Mouse (Mus musculus): ENCODE measurements around the gene Tmem60.
A peak's percentile ranks its signal among the peaks of the same experiment; 100 is the strongest.

Tmem60 gene

DNA sequence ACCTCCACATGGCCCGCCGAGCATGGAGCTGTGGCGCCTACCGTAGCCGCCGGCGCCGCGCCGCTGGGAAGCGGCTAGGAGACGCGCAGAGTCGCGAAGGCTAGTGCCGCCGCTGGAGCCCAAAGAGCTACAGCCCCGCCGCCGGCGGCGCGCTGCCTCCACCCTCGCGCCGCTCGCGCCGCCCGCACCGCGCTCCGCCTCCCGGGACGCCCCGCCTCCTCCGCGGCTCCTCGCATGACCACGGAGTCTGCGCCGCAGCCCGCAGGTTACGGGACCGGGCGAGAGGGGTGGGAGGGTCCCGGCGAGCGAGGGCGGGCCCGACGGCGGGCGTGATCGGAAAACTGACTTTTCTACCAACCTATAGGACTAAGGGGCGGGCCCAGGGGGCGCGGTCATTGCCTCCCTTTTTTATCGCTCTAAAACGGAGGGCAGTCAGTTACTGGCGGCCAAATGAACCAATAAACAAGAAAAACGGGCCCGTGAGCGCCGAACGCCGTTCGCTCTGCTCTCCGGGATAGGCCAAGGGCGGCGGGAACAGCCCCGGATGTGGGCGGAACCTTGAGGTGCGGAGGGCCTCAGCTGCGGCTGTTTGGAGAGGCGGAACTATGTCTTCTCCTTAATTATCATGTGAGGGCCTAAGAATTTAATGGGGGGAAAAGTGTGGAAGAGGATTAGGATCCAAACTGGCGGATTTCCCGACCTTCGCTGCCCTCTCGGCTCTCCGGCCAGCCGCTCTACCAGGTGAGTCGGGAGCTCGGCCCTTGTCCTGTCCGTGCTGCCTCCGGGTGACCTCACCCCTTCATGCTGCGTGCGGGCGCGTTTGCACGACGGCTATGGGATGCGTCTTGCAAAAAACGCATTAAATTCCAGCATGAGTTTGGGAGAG, at the start of gene Tmem60, which contains the start of gene Phtf2:
TSS of gene Tmem60 (plus strand) at position 277 of the 886 bp plus-strand sequence.
TSS of gene Phtf2 (minus strand) at position 210 of the 886 bp plus-strand sequence.
- peak; percentile 99 for DNase-seq

DNA sequence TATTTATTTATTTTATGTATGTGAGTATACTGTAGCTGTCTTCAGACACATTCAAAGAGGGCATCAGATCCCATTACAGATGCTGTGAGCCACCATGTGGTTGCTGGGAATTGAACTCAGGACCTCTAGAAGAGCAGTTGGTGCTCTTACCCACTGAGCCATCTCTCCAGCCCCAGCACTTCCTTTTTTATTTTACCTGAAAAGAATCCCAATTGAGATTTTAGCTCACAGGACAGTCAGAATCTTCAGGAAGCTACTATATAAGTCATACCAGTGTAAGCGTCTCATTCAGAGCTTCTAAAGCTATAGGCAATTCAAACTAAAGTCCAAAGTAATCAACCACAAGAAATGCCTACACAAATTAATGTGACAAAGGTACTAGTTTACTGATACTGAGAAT, 47.6 kb upstream of the Tmem60 start:
- no peak for DNase-seq

DNA sequence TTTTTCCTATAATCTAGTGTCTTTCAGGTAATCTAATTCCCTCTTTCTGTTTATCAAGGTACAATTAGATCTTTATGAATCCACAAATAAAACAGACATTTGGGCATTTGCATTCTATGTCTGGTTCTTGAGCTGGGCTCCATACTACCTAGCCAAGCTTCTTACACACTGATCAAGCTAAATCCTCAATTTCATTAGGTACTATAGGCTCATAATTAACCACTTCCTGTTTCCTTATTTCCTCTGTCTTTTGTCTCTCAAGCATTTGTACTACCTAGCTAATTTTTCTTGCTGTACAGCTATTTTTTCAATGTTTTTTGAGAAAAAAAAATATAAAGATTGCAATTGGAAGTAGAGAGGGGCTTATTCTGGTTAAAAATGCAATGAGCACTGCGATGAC, 44.9 kb upstream of the Tmem60 start:
- no peak for DNase-seq

DNA sequence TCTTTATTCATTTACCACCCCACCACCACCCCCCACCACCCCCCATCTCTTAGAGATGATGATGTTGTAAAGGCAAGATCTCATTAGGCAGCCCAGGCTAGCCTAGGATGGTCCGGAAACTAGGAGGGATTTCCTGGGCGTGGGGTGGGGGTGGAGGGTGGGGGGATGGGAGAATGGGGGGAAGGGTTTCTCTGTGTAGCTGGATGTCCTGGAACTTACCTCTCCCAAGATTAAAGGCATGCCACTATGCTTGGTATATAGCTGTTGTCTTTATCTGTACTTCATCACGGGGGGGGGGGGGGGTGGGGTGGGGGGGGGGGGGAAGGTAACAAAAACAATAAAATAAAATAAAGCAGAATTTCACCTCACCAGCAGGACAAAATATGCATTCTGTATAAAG, 38.6 kb upstream of the Tmem60 start:
- DNase-seq: no peak

DNA sequence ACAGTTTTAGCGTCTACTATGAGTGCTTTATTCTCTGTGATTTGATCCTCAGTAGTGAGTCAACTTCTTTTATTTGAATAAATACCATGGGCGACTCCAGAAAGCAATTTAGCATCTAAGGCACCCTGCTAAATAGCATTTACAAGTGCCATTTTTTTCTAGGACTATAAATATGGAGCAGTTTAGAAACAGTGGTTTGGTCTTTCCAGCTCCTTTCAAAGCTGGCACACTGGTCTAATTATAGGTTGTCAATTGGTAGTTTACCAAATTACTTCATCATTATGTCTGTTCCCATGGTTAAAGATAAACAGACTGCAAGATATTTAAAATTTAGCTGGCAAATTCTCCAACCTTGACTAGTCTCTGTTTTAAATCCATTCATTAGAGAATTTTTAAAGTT, 38.2 kb upstream of the Tmem60 start:
- DNase-seq: no peak

DNA sequence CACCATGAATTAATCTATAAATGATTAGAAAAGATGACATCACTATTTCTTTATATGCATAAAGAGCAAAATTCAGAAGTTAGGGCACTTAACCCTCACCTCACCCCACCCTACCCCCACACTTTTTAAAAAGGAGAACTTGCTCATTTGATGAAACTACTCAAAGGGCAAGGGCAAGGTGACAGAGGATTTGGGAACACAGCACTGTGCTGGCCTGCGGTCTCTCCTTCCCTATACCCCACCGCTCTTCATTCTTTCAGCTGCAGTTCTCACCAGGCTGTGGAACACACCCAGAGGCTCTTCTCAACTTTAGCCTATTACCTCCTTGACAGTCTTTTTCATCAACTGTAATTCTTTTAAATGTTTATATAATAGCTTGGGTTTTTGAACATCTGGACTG, 35.0 kb upstream of the Tmem60 start:
- DNase-seq: no peak

DNA sequence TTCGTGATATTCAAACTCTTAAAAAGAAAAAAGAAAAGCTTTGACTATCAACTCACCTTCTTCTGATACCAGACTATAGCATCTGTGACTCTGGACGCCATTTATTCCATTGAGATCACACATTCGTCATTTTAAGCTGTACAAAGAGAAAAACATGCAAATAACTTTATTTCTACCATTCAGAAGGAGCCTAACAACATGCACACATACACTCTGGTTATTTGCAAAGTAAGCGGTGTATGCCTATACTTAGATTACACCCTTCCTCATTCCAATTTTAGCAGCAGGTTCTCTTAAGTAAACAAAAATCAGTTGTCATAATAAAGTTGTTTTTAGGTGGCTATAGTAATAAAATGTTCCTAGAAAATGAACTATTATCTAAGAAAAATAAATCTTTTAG, 26.9 kb upstream of the Tmem60 start:
- DNase-seq: no peak

DNA sequence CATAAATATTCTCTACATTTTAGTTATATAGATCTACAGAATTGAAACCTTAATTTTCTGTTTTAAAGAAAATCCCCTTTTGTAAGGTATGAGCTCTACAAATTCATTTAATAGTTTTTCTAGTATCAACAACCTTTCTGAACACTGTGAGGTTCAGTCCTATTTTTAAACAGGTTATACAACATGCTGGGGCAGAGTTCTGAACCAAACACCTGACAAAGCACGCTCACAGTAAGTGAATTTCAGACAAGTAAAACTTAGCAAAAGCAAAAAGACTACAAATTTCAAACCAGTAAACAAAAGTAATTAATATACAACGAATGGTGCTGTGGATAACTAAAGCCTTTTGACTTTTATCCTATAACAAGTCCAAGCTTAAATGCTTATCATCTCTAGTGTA, 23.6 kb upstream of the Tmem60 start:
- no peak for DNase-seq

DNA sequence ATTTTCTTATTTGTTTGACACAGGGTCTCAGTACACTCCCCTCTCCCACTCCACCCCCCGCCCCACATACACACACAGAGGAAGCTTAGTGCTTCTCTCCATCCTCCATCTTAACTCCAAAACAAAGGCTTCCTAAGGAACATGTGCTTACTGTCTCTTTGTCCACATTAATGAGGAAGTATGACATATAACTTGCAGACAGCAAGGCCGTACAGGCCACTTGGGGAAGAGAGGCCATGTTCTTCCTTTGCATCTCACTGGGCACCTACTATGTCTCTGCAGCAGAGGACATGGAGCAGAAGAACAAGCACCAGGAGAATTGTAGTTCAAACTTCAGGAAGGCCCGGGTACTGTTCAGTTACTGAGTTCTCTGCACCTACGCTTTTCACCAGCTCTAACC, 21.4 kb upstream of the Tmem60 start:
- DNase-seq: no peak

DNA sequence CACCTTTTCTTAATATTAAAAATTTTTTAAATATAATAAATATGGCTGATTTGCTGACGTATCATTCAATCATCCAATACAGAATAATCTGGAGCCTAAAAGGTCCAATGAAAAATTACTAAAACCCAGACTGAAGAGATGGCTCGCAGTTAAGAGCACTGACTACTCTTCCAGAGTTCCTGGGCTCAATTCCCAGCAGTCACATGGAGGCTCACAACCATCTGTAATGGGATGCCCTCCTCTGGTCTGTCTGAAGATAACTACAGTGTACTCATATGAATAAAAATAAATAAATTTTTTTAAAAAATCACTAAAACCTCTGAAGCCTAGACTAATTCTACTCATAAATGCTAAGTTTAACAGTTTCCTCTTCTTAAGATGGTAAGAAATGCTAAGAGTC, 20.1 kb upstream of the Tmem60 start:
- DNase-seq: no peak

DNA sequence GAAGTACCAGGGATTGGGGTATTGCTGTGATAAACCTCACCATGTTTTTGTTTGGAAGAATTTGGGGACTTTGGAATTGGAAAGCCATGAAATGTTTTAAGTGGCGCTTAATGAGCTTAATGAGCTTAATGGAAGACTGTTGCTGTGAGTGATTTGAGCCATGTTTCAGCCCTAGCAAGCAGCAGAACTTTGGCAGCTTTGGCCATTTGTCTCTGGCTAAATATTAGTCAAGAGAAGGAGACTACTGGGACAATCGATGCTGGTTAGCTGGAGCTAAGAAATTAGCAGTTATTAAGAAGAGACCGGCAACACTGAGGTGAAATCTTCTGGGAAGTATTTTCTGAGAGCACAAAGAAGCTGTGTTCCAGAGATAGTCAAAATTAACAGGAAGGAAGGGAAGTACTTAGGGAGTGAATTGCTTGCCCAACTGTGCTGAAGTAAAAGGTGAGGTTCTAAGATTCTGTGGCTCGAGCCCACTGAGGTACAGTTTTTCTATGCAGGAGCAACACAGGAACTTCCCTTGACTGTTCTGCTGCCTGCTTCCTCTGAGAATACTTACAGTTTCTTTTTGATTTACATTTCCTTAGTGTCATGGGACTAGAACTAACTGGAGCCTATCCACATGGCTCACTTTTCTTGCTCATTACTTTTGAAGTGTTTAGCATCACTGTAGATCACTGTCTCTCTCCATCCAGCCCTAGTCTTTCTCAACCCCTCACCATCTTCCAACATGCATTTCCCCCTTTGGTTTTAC, 17.6 kb upstream of the Tmem60 start:
- DNase-seq: no peak

DNA sequence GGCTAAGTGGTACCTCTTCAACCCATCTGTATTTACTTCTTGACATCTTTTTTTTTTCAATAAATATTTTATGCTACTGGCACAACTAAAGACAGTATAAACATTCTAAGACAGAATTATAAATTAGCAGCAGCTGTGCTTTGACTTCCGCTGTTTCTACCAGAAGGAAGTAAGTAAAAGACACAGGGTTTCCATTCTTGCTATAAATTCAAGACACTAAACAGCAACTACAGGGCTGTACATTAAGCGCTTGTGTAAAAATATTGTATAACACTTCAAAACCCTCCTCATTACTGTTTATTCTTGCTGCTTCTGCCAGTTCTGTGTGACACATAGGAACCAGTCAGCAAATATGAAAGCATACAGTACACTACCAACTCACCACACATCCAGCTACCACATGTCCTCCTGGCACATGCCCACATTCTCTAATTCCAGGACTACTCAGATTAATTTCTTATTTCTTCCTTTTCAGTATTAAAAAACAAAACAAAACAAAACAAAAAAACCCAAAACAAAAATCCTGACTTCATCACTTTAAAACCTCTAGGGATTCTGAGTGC, 16.7 kb upstream of the Tmem60 start:
- DNase-seq: no peak

DNA sequence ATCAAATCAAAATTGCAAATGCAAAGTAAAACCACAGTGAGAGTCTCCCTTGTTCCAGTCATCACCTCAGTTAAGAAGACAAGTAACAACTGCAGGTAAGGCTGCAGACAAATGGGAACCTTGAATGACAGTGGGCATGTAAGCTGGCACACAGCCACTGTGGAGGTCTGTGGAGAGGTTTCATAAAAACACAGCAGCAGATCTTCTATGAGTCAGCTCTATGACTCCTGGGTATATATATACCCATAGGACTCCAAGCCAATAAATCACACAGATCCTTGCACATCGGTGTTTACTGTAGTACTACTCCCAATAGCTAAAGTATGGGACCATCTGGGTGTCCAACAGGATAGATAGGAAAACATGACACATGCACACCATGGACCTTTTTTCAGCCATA, 8.8 kb upstream of the Tmem60 start:
- no peak for DNase-seq

DNA sequence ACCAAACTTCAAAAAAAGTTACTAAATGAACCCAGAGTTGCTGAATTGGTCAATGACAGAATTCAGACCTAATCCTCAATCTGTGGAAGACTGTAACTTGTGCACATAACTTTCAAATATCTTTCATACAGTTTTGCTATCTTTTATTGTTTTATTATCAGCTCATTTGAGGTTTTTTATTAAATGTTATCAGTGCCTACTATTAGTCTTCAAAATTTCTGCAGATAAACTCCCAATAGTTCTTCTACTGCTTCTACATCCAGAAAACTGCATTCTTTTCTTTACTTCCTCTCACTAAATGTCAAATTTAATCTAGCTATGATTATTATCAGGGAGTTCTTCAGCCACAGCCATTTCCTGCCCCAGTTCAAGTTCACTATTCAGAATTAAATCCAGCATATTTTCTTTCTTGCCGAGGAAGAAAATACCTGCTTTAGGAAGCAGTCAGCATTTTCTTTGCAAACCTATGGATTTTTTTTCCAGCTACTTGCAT, 5.0 kb upstream of the Tmem60 start:
- no peak for DNase-seq

DNA sequence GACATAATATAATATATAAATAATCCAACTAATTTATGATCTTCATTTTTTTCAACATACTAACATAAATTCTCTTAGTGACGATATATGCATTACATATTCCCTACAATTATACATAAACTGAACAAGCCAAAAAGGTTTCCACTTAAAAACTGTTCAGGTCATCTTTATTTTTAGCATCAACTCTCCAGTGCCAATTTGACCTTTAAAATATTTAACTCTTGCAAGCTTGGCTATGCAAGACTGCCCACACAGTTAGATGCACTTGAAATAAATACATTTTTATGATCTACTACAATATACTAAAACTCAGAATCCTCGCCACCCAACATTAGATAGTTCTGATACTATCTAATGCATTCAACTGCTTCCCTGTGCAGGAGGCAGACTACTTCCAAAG, 1.6 kb upstream of the Tmem60 start:
- DNase-seq: no peak

DNA sequence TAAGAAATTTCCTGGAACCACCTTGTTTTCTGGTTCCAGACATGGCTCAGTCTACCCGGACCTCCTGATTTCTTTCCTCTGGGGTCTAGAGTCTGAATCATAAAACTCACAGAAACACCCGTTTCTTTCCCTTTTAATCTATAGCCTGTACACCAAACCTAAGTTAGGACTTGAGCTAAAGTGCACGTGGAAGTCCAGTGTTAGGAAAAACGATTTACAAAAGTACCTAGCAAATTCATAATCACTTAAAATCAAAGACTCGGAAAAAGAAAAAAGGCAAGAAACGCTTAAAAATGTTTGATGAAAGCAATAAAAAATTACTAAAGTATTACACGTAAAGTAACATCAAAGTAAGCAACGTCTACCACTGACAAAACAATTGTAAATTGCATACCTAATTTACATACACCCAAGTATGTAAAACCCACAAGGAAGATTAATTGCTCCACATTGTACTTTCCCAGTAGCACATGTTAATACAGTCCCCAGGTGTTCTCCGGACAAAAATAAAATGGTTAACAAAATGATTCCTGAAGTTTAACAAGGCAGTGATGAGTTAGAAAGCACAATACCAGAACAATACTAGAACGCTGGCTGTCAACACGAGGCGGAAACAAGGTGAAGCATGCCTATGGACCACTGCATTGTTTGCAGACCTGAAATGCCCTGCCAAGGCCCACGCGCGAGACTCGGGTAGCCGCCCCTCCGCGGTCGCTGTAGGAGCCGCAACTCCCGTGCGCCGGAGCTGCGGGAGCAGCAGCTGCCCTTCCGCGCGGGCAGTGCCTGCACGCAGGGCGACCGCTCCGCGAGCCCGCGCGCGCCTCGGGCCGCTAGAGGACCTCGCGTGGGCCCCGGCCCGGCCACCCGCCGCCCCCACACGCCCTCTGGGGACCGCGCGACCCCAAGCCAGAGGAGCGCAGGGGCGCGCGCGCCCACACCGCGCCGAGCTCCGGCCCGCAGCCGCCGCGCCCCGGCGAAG, 905 bp upstream of the Tmem60 start:
- peak; percentile 62 for DNase-seq

DNA sequence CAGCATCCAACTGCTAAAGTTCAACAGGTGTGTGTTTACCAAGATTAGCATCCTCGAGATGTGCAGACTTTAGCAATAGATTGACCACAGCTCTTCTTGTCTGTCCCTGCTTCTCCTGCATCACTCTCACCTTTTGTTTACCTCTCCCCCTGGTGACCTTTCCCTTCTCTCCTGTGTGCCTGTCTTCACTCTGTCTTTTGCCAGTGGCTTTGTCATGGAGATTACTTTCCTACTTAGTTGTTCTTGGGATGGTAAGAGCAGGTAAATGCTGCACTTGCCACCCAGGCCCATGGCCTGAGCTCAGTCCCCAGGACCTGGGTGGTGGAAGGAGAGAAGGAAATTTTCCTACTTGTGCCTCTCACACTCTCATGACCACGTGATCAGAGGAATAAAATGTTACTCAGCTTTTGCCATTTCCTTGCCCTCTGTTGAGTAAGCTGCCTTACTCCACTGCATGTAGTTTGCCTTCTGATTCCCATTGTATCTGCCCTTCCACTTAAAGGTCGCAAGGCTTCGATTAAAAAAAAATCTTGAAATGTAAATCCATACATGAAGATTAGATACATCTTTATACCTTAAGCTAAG, 2.1 kb downstream of the Tmem60 start:
- DNase-seq: no peak

DNA sequence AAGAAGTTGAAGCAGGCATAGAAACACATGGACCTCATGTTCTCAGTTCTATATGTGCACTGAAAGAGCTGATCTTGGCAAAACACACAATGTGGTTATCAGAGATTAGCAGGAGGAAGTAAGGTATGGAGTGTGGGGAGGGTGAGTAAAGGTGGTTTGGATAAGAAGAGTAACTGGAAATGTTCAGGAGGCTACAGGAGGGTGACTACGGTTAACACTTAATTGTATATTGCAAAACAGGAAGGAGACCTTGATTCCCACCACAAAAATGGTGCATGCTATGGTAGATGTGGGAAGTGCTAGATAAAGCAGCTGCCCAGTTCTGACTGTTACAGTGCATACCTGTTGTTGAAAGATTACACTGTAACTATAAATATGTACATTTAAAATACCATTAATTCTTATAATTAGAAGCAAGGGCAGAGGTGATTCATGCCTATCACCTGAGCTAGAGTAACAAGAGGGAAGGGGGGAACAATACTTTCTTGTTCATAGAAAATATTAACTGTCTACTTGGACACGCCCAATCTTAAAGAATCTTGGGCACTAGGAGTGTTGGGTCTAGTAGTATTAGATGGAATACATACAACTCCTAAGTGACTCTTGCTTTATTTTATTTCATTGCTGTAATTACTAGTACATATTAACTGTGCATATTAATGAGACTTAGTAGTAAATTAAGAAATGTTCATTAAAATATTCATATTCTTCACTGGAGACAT, 15.6 kb downstream of the Tmem60 start:
- DNase-seq: no peak

DNA sequence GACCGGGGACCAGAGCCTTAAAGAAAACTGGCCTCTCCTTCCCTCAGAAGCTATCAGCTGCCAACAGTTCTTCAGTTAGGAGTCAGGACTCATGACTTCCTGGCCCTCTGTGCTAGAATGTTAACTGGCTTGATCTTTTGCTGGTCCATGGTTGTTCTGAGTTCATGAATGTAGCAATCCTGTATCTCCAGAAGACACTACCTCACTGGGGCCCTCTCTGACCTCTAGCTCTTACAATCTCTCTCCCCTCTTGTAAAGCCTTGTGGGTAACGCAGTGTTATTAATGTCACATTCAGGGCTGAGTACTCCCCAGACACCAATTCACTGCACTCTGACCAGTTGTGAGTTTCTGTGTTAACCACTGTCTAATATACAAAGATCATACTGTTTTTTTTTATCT, 22.7 kb downstream of the Tmem60 start:
- no peak for DNase-seq

DNA sequence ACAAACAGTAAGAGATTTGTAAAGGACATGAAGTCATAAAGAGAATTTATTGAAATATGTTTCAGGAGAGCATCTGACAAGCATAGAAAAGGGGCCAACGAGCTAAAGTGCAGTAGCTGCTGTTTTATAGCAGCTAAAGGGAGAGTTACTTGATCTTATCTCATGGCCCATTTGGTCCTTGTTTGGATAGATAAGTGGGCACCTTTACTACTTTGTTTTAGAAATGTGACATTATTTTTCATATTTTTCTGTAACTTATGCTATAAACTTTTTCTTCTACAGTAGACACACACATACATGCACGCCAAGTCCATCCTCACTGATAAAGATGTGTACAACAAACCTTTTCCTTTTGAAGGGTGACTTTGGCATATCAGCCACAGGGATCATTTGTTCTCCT, 23.4 kb downstream of the Tmem60 start:
- no peak for DNase-seq

DNA sequence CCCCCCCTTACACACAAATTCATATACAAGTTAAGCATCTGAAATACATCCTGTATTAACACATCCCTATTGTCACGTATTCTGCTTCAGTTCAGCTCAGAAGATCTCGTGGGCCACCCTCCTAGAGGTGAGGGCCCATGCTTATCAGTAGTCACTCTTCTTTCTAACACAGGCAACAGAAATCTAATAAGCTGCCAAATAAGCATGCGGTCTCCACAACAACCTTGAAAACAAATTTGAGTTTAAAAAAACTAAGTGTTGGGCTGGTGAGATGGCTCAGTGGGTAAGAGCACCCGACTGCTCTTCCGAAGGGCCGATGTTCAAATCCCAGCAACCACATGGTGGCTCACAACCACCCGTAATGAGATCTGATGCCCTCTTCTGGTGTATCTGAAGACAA, 24.2 kb downstream of the Tmem60 start:
- DNase-seq: no peak

Data from thymus, postnatal 14 days (tissue).